Mouse (Mus musculus) heart, embryonic 14.5 days (tissue): Measurements from ENCODE around the gene Atg2a. TPM values are rescaled to one million over a fixed set of nuclear protein-coding genes. Genes with fewer than 3 reads are reported as not detected.

Experiments
- ATAC-seq: fragments of 200-750 bp; cut with Nextera tagmentation; 2 replicates; pipeline ENCODE4 v1.8.0; 2017; ENCODE audit warnings: low read depth, moderate TSS enrichment; ENCODE audit not compliant: insufficient number of reproducible peaks, insufficient read depth, low FRiP score
- H3K27ac ChIP-seq, 2 experiments: fragments of 200-500 bp in 1 of 2; fragments of 300-500 bp in 1 of 2; sonication (generic) in 1 of 2; replicated peaks in 1 of 2; 2 replicates each; pipeline ENCODE4 v1.5.1; 2012 to 2014; ENCODE audit warnings: low read depth in 2 of 2, low read length in 2 of 2, control low read depth in 1 of 2, mild to moderate bottlenecking in 1 of 2, mixed read lengths in 1 of 2; ENCODE audit not compliant: control insufficient read depth in 1 of 2, insufficient read depth in 1 of 2
- H3K27me3 ChIP-seq: fragments of 300-500 bp; sonication (generic); 2 replicates; pipeline ENCODE4 v1.6.1; 2014; ENCODE audit warnings: mild to moderate bottlenecking, low read length, control low read depth; ENCODE audit not compliant: control insufficient read depth, insufficient read depth
- H3K36me3 ChIP-seq: fragments of 300-500 bp; sonication (generic); 2 replicates; pipeline ENCODE4 v1.6.1; 2014; ENCODE audit warnings: mild to moderate bottlenecking, control low read depth, low read length, mixed read lengths; ENCODE audit not compliant: control insufficient read depth, insufficient read depth
- H3K4me1 ChIP-seq, 2 experiments: fragments of 200-500 bp in 1 of 2; fragments of 300-500 bp in 1 of 2; sonication (generic) in 1 of 2; 2 replicates each; pipeline ENCODE4 v1.6.1; 2012 to 2014; ENCODE audit warnings: low read length in 2 of 2, control low read depth in 1 of 2, mixed read lengths in 1 of 2; ENCODE audit not compliant: control insufficient read depth in 2 of 2, insufficient read depth in 2 of 2
- H3K4me2 ChIP-seq: fragments of 300-500 bp; sonication (generic); 2 replicates; pipeline ENCODE4 v1.6.1; 2014; ENCODE audit warnings: mild to moderate bottlenecking, low read length
- H3K4me3 ChIP-seq, 2 experiments: fragments of 200-500 bp in 1 of 2; fragments of 300-500 bp in 1 of 2; sonication (generic) in 1 of 2; 2 replicates each; pipeline ENCODE4 v1.5.1; 2012 to 2014; ENCODE audit warnings: low read length in 2 of 2, mild to moderate bottlenecking in 2 of 2, control low read depth in 1 of 2, low read depth in 1 of 2, moderate library complexity in 1 of 2; ENCODE audit not compliant: control insufficient read depth in 1 of 2, insufficient read depth in 1 of 2
- H3K9ac ChIP-seq: fragments of 300-500 bp; sonication (generic); 2 replicates; pipeline ENCODE4 v1.6.1; 2014; ENCODE audit warnings: mild to moderate bottlenecking, low read length
- H3K9me3 ChIP-seq: fragments of 300-500 bp; sonication (generic); 2 replicates; pipeline ENCODE4 v1.6.1; 2016; ENCODE audit warnings: low read length, control low read depth; ENCODE audit not compliant: control insufficient read depth
- WGBS: fragments of 180-500 bp; shearing (Covaris S2); extraction: QIAGEN DNeasy Blood & Tissue Kit; methylation state at CpG from one replicate; pipeline ENCODE4 v1.1.7; 2014; 5-methylcytosine and 5-hydroxymethylcytosine counted together
- polyA plus RNA-seq: library from polyadenylated mRNA; unstranded; fragments of >200 nt; fragmentation: Nextera tagmentation; extraction: Ambion mirVana; gene quantifications from 2 replicates; pipeline ENCODE4 v1.2.1, GENCODE M21; 2014

Atg2a gene
- polyA plus RNA-seq, 1 experiment from 2014 or later, result 7.8 TPM

DNA sequence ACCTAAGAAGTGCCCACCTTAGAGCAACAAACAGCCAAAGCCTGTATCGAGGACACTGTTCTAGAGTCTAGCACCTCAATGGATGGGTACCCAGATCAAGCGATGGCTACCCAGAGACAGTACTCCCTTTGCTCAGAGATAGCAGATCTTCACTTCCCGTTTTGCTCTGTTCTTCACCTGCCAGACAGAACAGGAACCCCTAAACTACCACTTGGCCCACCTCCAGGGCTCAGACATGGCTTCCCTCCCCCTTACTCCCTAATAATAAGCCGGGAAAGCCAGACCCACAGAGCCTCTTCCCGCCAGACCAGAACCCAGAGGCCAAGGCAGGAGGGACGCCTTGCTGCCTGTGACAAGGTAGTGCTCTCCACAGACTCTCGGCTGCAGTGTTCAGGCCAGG, 4.6 kb upstream of the Atg2a start:
- Histone ChIP-seq H3K4me1 (peaks cover 13 to 20% of the 10 kb centered on the region in 2 experiments), H3K9ac (no peak overlapping the region), H3K27ac (no peak overlapping the region), H3K4me3 (no peak overlapping the region), H3K4me2 (no peak overlapping the region), H3K9me3 (no peaks in the 10 kb centered on the region), H3K27me3 (no peaks in the 10 kb centered on the region), H3K36me3 (peaks cover 17% of the 10 kb centered on the region)
- WGBS, result 70% methylated on average over 7 of the region's 7 CpGs
- no peak for ATAC-seq

DNA sequence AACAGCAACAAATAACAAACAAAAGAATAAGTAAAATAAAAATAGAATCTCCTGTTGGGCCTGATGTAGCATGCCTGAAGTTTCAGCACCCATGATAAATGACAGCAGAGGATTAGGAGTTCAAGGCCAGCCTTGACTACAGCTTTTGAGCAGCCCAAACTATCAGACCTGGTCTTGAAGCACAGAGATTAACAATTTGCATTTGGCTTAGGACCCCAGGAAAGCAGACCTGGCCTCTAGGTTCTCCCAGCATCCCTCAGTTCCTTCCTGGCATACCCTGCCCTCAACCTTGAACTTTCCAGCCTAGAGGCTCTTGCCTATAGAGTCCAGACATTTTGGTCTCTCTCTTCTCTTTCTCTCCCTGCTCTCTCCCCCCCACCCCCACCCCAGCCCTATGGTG, 2.7 kb upstream of the Atg2a start:
- Histone ChIP-seq H3K27me3 (no peaks in the 10 kb centered on the region), H3K4me1 (peaks cover 18 to 29% of the 10 kb centered on the region in 2 experiments), H3K4me3 (no peak overlapping the region), H3K9ac (no peak overlapping the region), H3K9me3 (no peaks in the 10 kb centered on the region), H3K4me2 (no peak overlapping the region), H3K27ac (no peak overlapping the region), H3K36me3 (no peaks in the 10 kb centered on the region)
- no peak for ATAC-seq

DNA sequence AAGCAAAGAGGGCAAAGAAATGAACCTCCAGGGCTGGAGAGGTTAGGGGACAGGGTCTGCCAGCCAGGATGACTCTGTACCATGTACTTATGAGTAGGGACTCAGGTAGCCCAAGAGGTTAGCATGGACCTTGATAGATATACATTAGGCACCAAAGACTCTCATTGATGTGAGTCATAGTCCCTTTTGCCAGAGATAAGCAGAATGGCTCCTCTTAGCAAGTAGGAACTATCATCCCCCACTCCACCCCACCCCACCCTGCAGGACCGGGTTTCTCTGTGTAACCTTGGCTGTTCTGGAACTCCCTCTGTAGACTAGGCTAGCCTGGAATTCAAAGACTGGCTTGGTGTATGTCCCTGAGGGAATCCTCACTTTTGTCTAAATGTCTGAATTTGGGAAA, 1.3 kb upstream of the Atg2a start:
- WGBS, result 37% methylated on average over 1 of the region's 1 CpGs
- no peak overlapping the region for H3K27ac ChIP-seq

DNA sequence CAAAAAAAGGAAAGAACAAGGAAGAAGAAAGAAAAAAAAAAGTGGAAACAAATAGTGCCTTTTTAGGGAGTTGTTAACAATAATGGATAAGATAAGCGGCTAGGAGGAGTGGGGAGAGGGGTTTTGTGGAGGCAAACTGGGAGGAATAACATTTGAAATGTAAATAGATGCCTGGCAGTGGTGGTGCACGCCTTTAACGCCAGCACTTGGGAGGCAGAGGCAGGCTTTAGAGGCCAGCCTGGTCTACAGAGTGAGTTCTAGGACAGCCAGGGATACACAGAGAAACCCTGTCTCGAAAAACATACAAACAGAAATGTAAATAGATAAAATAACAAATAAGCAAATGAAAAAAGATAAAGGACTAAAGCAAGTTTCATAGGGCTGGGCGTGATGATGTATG, 743 bp upstream of the Atg2a start:
- H3K9ac ChIP-seq, result peak overlapping the region; percentile 27; the same call in 1 of the 2 replicates

More for the DNA sequence above, 1.3 kb upstream of the Atg2a start:
- H3K4me2 ChIP-seq, result no peak overlapping the region
- no peak overlapping the region for H3K4me3 ChIP-seq
- H3K4me1 ChIP-seq, result peaks cover 9 to 15% of the 10 kb centered on the region in 2 experiments
- H3K9me3 ChIP-seq, result no peaks in the 10 kb centered on the region
- ATAC-seq, result no peak
- H3K36me3 ChIP-seq, result peaks cover 7% of the 10 kb centered on the region; the same call in 1 of the 2 replicates
- no peak overlapping the region for H3K9ac ChIP-seq
- H3K27me3 ChIP-seq, result no peaks in the 10 kb centered on the region

DNA sequence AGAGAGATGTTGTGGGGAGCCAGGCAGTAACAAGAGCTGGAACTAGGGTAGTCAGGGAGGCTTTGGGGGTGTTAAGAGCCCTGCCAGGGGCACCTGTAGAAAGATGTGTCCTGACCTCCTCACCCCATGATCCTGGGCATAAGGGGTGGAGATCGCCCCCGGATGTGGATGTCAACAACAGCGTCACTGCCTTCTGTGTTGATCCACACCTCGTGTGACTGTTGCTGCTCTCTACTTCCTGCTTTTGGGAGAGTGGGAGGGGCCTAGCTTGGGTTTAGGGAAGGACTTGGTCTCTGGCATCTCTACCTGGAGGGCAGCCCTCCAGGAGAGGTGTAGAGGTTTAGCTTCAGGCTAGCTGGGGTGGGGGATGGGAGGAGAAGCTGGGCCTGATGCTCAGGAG, 813 bp downstream of the Atg2a start:
- ATAC-seq, result no peak

More for the DNA sequence above, 743 bp upstream of the Atg2a start:
- Histone ChIP-seq H3K4me2 (peak overlapping the region; percentile 42), H3K36me3 (peaks cover 12% of the 10 kb centered on the region), H3K4me1 (peaks cover 9 to 14% of the 10 kb centered on the region in 2 experiments), H3K27ac (peak overlapping the region; percentile 22 to 48; a peak in 3 of 4 replicates), H3K9me3 (no peaks in the 10 kb centered on the region), H3K27me3 (no peaks in the 10 kb centered on the region), H3K4me3 (peak overlapping the region in 1 of 2 experiments; percentile 82; a peak in 3 of 4 replicates)
- no peak for ATAC-seq
- WGBS, result 28% methylated on average over 5 of the region's 5 CpGs

DNA sequence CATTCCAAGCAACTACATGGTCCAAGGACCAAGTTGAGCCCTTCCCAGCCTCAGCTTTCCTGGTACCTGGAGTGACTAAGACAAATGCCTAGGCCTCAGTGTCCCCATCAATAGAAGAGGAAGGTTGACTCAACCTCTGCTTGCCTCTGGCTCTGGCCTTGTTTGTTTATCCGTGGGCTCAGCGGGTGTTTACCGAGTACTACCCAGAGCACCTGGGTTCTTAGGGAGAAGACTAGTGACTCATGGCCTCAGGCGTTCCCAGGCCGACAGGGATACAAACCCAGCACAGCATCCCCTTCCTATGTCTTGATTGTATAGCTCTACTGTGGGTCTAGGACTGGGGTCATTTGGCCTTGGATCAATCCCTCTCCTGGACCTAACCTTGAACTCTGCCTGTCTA, 1.8 kb downstream of the Atg2a start:
- H3K9me3 ChIP-seq, result no peaks in the 10 kb centered on the region
- H3K27ac ChIP-seq, result no peak overlapping the region
- no peak overlapping the region for H3K4me2 ChIP-seq
- WGBS, result 84% methylated on average over 5 of the region's 5 CpGs
- H3K4me1 ChIP-seq, result peaks cover 5 to 9% of the 10 kb centered on the region in 2 experiments
- H3K36me3 ChIP-seq, result peaks cover 37% of the 10 kb centered on the region
- no peaks in the 10 kb centered on the region for H3K27me3 ChIP-seq
- ATAC-seq, result no peak
- 0 out of 2 replicates have a peak overlapping the region, but pooled peaks have one; percentile 12 for H3K9ac ChIP-seq
- no peak overlapping the region for H3K4me3 ChIP-seq

More for the DNA sequence above, 813 bp downstream of the Atg2a start:
- 2% methylated on average over 4 of the region's 4 CpGs for WGBS
- Histone ChIP-seq H3K4me2 (peak overlapping the region; percentile 86), H3K9me3 (no peaks in the 10 kb centered on the region), H3K4me3 (peak overlapping the region; percentile 70 to 82), H3K27ac (peak overlapping the region in 1 of 2 experiments; percentile 80; a peak in 2 of 4 replicates), H3K9ac (peak overlapping the region; percentile 92), H3K4me1 (peaks cover 5 to 9% of the 10 kb centered on the region in 2 experiments), H3K27me3 (no peaks in the 10 kb centered on the region), H3K36me3 (peaks cover 27% of the 10 kb centered on the region)

DNA sequence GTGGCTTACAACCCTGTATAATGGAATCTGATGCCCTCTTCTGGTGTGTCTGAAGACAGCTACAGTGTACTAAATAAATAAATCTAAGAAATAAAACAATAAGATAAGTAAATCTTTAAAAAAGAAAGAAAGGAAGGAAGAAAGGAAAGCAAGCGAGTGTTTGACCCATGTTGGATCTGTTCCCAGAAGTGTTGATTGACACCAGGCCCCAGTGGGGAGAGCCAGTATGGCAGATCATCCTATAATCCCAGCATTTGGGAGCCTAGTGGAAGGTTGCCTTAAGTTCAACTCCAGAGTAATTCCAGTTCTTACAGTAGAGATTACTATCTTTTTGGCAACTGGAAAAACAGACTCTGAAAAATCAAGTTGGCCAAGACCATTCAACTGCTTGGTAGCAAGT, 4.3 kb downstream of the Atg2a start:
- ATAC-seq, result no peak
- H3K4me2 ChIP-seq, result no peak overlapping the region
- H3K4me3 ChIP-seq, result no peak overlapping the region
- H3K36me3 ChIP-seq, result peaks cover 52% of the 10 kb centered on the region
- H3K27ac ChIP-seq, result no peak overlapping the region
- H3K9ac ChIP-seq, result no peak overlapping the region
- H3K4me1 ChIP-seq, result peaks cover 5 to 9% of the 10 kb centered on the region in 2 experiments
- H3K27me3 ChIP-seq, result no peaks in the 10 kb centered on the region
- H3K9me3 ChIP-seq, result no peaks in the 10 kb centered on the region
- WGBS, result 55% methylated on average over 1 of the region's 1 CpGs
